Mouse (Mus musculus) c-Kit-positive CD71-positive TER-119-negative erythroid progenitor cells, embryonic 14.5 days (primary cell): ENCODE data around the gene Obox3.
"Not testable (repeated sequence)": the region's sequence is repeated elsewhere in the genome, so short reads cannot be mapped to it uniquely, and the experiment has no call there.

Experiments
- DNase-seq: peaks from one replicate; pipeline ENCODE4 v3.0.0-alpha.2; 2013; ENCODE audit warnings: low read depth

The Obox3 gene

DNA sequence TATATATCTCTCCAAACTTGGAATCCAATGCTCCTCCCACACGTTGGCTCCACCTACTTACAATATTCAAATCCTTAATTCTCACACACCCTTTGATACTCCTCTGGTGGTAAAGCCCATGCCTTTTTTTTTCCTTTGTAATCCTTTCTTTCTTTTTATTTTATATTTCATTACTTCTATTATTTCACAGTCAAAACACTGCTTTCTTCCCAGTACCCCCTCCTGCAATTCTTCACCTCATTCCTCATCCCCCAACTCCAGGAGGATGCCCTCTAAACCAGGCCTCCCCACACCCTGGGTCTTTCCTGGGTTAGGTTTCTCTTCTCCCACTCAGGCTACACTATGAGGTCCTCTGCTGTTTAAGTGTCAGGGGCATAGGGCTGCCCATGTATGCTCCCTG is at the start of gene Obox3:
Gene Obox3, minus strand, starts transcription at position 101 of the 400 bp plus-strand sequence.
- DNase-seq = not testable (repeated sequence)

DNA sequence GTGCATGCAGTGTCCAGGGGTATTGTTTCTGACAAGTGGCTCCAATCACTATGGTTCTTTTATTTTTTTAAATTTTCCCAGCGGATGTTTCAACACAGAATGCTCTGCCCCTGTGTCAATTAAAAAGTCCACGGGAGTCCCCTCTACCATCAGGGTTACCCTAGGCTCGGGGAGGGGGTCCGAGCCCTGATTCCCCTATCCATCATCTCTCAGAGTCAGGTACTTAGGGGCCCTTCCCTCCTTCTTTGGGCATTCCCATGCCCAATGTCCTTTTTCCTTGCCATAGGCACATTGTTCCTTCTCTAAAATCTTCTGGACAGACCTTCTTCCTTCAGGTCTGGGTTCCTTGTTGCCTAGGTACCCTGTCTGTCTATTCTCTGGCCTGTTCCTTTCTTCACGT is 130.3 kb downstream of the Obox3 start:
- not testable (repeated sequence) for DNase-seq
